14 mouse cellular contexts compared by ENCODE assay signal in the genomic region with DNA sequence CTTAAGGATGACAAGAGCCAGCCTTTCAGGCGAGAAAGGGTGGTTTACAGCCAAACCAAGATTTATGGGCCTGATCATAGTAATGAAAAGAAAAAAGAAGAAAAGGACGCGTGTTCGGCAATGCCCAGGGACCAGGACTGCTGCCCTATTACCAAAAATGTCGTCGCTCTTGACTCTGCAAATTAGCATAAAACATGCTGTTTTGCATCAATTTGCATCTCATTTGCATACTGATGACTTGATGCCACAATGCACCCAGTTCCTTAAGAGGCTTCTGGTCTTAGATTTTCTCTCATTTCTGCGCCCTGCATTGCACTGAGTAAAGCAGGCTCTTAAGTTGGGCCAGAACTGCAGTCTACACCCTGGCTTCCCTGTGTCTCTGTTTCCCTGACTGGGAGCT. TPM values are rescaled to one million over a fixed set of nuclear protein-coding genes. Genes with fewer than 3 reads are reported as not detected.
A peak's percentile ranks its signal among the peaks of the same experiment; 100 is the strongest.
DNase-seq lines count a peak whose midpoint lies in the region; ATAC-seq lines count a peak whose summit lies in the region.
"Had no signal": no experiment of that assay in that cellular context is flagged by ENCODE, and none has a peak within 500 bp of the region (broad histone marks: within the 10 kb centered on the region; RNA-seq: fewer than 3 reads in every experiment).

No protein-coding gene starts in this region.

- intact Hi-C loops in heart, postnatal 14 days (cut with DNase I), result no loop called here

- 0 out of 2 replicates have a peak overlapping the region, but pooled peaks have one; percentile 24 for H3K9ac ChIP-seq in hindbrain, embryonic 15.5 days
- H3K9ac ChIP-seq in neural tube, embryonic 12.5 days, result peak overlapping the region; percentile 72; the same call in 1 of the 2 replicates
- H3K9ac ChIP-seq: limb, embryonic 13.5 days had no signal

- H3K27ac ChIP-seq in forebrain, embryonic 10.5 days, result peak overlapping the region; percentile 91
- peak overlapping the region; percentile 75 for H3K27ac ChIP-seq in hindbrain, embryonic 15.5 days (replicated peaks)
- H3K27ac ChIP-seq in neural tube, embryonic 12.5 days, result peak overlapping the region; percentile 90
- H3K27ac ChIP-seq: heart, embryonic 10.5 days; limb, embryonic 13.5 days had no signal

- peak; percentile 32 for ATAC-seq in hindbrain, embryonic 15.5 days (ENCODE audit: low FRiP score, low read depth)
- ATAC-seq in neural tube, embryonic 12.5 days (ENCODE audit: low FRiP score, low read depth), result peak; percentile 41

- H3K36me3 ChIP-seq in forebrain, embryonic 10.5 days (replicated peaks), result no peaks in the 10 kb centered on the region
- H3K36me3 ChIP-seq in hindbrain, embryonic 15.5 days, result no peaks in the 10 kb centered on the region
- no peaks in the 10 kb centered on the region for H3K36me3 ChIP-seq in neural tube, embryonic 12.5 days
- H3K36me3 ChIP-seq: heart, embryonic 10.5 days; limb, embryonic 13.5 days had no signal

- no peaks in the 10 kb centered on the region for H3K9me3 ChIP-seq in forebrain, embryonic 10.5 days
- H3K9me3 ChIP-seq in hindbrain, embryonic 15.5 days, result no peaks in the 10 kb centered on the region
- no peaks in the 10 kb centered on the region for H3K9me3 ChIP-seq in neural tube, embryonic 12.5 days
- H3K9me3 ChIP-seq: heart, embryonic 10.5 days; limb, embryonic 13.5 days had no signal

- peaks cover 63% of the 10 kb centered on the region for H3K4me1 ChIP-seq in forebrain, embryonic 10.5 days
- H3K4me1 ChIP-seq in hindbrain, embryonic 15.5 days (replicated peaks), result peaks cover 49% of the 10 kb centered on the region
- peaks cover 61% of the 10 kb centered on the region for H3K4me1 ChIP-seq in neural tube, embryonic 12.5 days

- peak overlapping the region; percentile 97 for H3K4me2 ChIP-seq in hindbrain, embryonic 15.5 days
- peak overlapping the region; percentile 83 for H3K4me2 ChIP-seq in neural tube, embryonic 12.5 days (replicated peaks)
- H3K4me2 ChIP-seq: limb, embryonic 13.5 days had no signal

- peaks cover 99% of the 10 kb centered on the region for H3K27me3 ChIP-seq in forebrain, embryonic 10.5 days (ENCODE audit: poor library complexity, severe bottlenecking)
- no peaks in the 10 kb centered on the region for H3K27me3 ChIP-seq in hindbrain, embryonic 15.5 days
- H3K27me3 ChIP-seq in neural tube, embryonic 12.5 days (replicated peaks), result peaks cover 27% of the 10 kb centered on the region

- peak; percentile 52 to 57 for DNase-seq in cerebellum, postnatal 10 days
- no peak for DNase-seq in cerebellum, postnatal 14 days
- no peak for DNase-seq in forebrain, embryonic 10.5 days (ENCODE audit: extremely low spot score, low spot score)
- no peak for DNase-seq in lung, postnatal 4 days
- DNase-seq in spleen, postnatal 14 days (ENCODE audit: low spot score in 2 of 2), result no peak
- DNase-seq in heart, postnatal 14 days, result no peak
- DNase-seq: cerebellum, adult 9-11 months; layer of hippocampus, adult 9-11 months; thymus, adult 2 months had no signal

- 3% methylated on average over 7 of the region's 7 CpGs for WGBS in forebrain, embryonic 10.5 days
- WGBS in hindbrain, embryonic 15.5 days, result 7% methylated on average over 7 of the region's 7 CpGs
- 2% methylated on average over 7 of the region's 7 CpGs for WGBS in neural tube, embryonic 12.5 days

- peak overlapping the region; percentile 63; the same call in 1 of the 2 replicates for H3K4me3 ChIP-seq in forebrain, embryonic 10.5 days
- H3K4me3 ChIP-seq in hindbrain, embryonic 15.5 days, result no peak overlapping the region
- no peak overlapping the region for H3K4me3 ChIP-seq in neural tube, embryonic 12.5 days

RNA-seq across cellular contexts. Expression of gene Scrt2, which starts 31.0 kb away (rescaled TPM):
- polyA plus RNA-seq in forebrain, embryonic 10.5 days (2016; fragmentation: Nextera tagmentation; extraction: Ambion mirVana), result 1.1 and 2.4 TPM in 2 replicates
- polyA plus RNA-seq in hindbrain, embryonic 15.5 days (2015; fragmentation: Nextera tagmentation; extraction: Ambion mirVana), result 10.8 and 11.1 TPM in 2 replicates
- 34.5 and 35.4 TPM in 2 replicates for polyA plus RNA-seq in neural tube, embryonic 12.5 days (2016; fragmentation: Nextera tagmentation; extraction: Ambion mirVana)
- not detected for total RNA-seq in heart, postnatal 14 days (2021)
- polyA plus RNA-seq: heart, embryonic 10.5 days; limb, embryonic 13.5 days; lung, embryonic 16.5 days had no signal

RNA-seq across cellular contexts. Expression of gene Slc52a3, which starts 54.0 kb away (rescaled TPM):
- polyA plus RNA-seq in forebrain, embryonic 10.5 days (2016; fragmentation: Nextera tagmentation; extraction: Ambion mirVana), result 0.69 and 0.79 TPM in 2 replicates
- 1.4 and 1.7 TPM in 2 replicates for polyA plus RNA-seq in hindbrain, embryonic 15.5 days (2015; fragmentation: Nextera tagmentation; extraction: Ambion mirVana)
- polyA plus RNA-seq in neural tube, embryonic 12.5 days (2016; fragmentation: Nextera tagmentation; extraction: Ambion mirVana), result 1.1 and 1.3 TPM in 2 replicates
- total RNA-seq in heart, postnatal 14 days (2021), result 1 to 10 TPM; 1.8 to 2.0 TPM

RNA-seq across cellular contexts. Expression of gene Srxn1, which starts 55.0 kb away (rescaled TPM):
- polyA plus RNA-seq in forebrain, embryonic 10.5 days (2016; fragmentation: Nextera tagmentation; extraction: Ambion mirVana), result 14.6 and 14.9 TPM in 2 replicates
- 24.4 and 24.7 TPM in 2 replicates for polyA plus RNA-seq in hindbrain, embryonic 15.5 days (2015; fragmentation: Nextera tagmentation; extraction: Ambion mirVana)
- 19.5 and 20.2 TPM in 2 replicates for polyA plus RNA-seq in neural tube, embryonic 12.5 days (2016; fragmentation: Nextera tagmentation; extraction: Ambion mirVana)
- total RNA-seq in heart, postnatal 14 days (2021), result 10 to 100 TPM in 1 of 2 experiments, 1 to 10 TPM in 1; 9.8 to 11.9 TPM

Comparison
In these comparisons a context has a peak if more than half of its experiments do, and no peak if none do; other contexts are left out.
1. DNase-seq: peak in cerebellum, postnatal 10 days (2 of 2); none in cerebellum, postnatal 14 days (0 of 2), forebrain, embryonic 10.5 days (single experiment), lung, postnatal 4 days (0 of 2), spleen, postnatal 14 days (0 of 2) and heart, postnatal 14 days (0 of 2).
2. Peak in every context shown above with its lines, with median percentiles within 50 percentile points of each other: H3K27ac ChIP-seq.